Mouse (Mus musculus): ENCODE results near the gene Zfp985.
"Not testable (repeated sequence)": the region's sequence is repeated elsewhere in the genome, so short reads cannot be mapped to it uniquely, and the experiment has no call there.

Gene Zfp985

DNA sequence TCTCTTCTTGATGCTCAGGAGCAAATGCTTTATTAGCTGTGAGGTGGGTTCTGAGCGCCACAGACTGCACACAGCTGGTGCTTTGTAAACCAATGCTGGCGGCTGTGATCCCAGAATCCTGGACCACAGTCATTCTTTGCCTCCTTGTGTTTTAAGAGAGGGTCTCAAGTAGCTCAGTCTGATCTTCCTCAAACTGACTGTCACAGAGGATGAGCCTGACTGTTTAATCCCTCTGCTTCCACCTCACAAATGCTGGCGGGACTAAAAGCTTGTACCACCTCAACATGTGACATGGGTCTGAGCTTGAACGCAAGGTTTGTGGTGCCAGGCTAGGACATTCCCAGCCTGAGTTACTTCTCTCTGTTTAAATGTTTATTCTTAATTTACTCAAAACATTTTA is 52.4 kb downstream of the Zfp985 start:
- peak in 1 of 2 experiments; percentile 22 for DNase-seq

DNA sequence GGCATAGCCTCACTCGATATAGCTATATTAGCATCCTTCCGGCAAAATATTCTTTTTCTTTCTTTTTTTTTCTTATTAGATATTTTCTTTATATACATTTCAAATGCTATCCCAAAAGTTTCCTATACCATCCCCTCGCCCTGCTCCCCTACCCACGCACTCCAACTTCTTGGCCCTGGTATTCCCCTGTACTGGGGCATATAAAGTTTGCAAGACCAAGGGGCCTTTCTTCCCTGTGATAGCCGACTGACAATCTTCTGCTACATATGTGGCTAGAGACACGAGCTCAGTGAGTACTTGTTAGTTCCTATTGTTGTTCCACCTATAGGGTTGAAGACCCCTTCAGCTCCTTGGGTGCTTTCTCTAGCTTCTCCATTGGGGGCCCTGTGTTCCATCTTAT is 53.4 kb downstream of the Zfp985 start:
- DNase-seq, result not testable (repeated sequence)

DNA sequence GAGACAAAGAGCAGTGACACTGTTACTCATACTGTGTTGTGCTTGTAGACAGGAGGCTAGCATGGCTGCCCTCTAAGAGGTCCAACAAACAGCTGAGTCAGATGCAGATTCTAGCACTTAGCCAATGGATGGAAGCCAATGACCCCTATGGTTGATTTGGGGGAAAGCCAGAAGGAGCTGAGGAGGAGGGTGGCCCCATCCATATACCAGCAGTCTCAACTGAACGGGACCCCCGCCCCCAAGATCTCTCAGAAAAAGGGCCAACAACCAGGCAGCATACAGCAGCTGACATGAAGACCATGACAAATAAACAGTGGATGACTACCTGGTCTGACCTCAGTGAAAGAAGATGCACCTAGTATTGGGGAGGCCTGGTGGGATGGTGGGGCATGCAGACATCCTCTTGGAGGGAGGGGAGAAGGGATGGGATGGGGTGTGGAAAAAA is 80.8 kb downstream of the Zfp985 start:
- not testable (repeated sequence) for DNase-seq
